Mouse (Mus musculus) cerebellum, postnatal 4 days (tissue): Measurements from ENCODE around the gene Zfp629.

Source experiments
- DNase-seq, 2 experiments: peaks; one replicate each; pipeline ENCODE4 v3.0.0; 2022; ENCODE audit warnings: low spot score in 2 of 2, mixed read lengths in 1 of 2

Zfp629 gene

DNA sequence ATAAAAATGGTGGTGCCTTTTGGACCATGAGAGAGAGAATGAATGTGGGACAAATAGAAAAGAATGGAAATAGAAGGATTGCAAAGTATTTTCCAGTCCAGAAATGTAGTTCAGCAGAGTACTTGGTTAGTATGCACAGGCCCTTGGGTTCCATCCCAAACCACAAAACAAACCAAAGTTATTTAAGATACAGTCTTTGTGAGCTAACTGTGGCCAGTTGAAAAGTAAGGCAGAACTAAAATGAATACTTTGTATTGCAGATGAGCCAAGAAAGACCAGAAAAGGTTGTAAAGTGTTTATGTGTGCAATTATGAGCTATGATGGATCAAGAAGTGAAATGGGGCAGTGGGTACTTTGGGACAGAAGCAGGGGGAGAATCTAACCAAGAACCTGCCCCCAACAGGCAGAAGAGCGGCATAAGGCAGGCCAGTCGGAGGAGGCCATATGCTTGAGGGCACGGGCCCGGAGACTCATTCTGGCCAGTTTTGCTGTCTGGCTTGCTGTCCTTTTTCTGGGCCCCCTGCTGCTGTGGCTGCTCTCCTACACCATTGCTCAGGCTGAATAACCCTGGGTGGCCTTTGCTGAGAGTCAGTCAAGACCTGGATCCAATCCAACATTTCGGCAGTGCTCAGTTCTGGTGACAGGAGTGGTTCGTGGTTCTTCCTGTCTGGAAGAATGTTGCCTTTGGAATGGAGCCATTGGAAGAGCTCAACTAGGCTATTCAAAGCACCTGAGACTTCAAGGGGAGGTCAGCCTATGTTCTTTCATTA is 51.0 kb downstream of the Zfp629 start:
- peak in 1 of 2 experiments; percentile 44 for DNase-seq

- no peak for DNase-seq
Observed at GRCm38 (mm10) chr7:127561340-127561858, 54.2 kb downstream of the Zfp629 start, which contains the start of gene Tmem265. TSS of gene Tmem265 (plus strand) at chr7:127561390.

- DNase-seq = no peak
Observed at GRCm38 (mm10) chr7:127560580-127560979, 55.0 kb downstream of the Zfp629 start.
